Comparison of ENCODE assay signal across 8 mouse cellular contexts in genomic region chr17:23873884-23874856, GRCm38 (mm10). TPM values are rescaled to one million over a fixed set of nuclear protein-coding genes. Genes with fewer than 3 reads are reported as not detected.
DNase-seq lines count a peak whose midpoint lies in the region; ATAC-seq and TF ChIP-seq lines count a peak whose summit lies in the region.
"Had no signal": no experiment of that assay in that cellular context is flagged by ENCODE, and none has a peak within 500 bp of the region (broad histone marks: within the 10 kb centered on the region; RNA-seq: fewer than 3 reads in every experiment).

No protein-coding gene starts in this region.

- WGBS in midbrain, embryonic 11.5 days, result 48% methylated on average over 8 of the region's 8 CpGs
- WGBS in midbrain, embryonic 15.5 days, result 44% methylated on average over 8 of the region's 8 CpGs
- 47% methylated on average over 8 of the region's 8 CpGs for WGBS in limb, embryonic 14.5 days

- no peak overlapping the region for H3K4me2 ChIP-seq in midbrain, embryonic 11.5 days
- no peak overlapping the region for H3K4me2 ChIP-seq in midbrain, embryonic 15.5 days
- no peak overlapping the region for H3K4me2 ChIP-seq in limb, embryonic 14.5 days (replicated peaks; ENCODE audit: low read depth, low read length, severe bottlenecking)

- no peaks in the 10 kb centered on the region for H3K36me3 ChIP-seq in midbrain, embryonic 11.5 days (ENCODE audit: control insufficient read depth, insufficient read depth, low read length)
- no peaks in the 10 kb centered on the region for H3K36me3 ChIP-seq in midbrain, embryonic 15.5 days (replicated peaks)
- H3K36me3 ChIP-seq in limb, embryonic 14.5 days (ENCODE audit: control insufficient read depth, insufficient read depth, low read length), result no peaks in the 10 kb centered on the region

- no peak overlapping the region for H3K9ac ChIP-seq in midbrain, embryonic 11.5 days (ENCODE audit: low read length)
- H3K9ac ChIP-seq in midbrain, embryonic 15.5 days, result no peak overlapping the region
- no peak overlapping the region for H3K9ac ChIP-seq in limb, embryonic 14.5 days (ENCODE audit: low read depth, low read length, severe bottlenecking)

- H3K4me3 ChIP-seq in midbrain, embryonic 11.5 days (ENCODE audit: low read depth, low read length), result no peak overlapping the region
- H3K4me3 ChIP-seq in midbrain, embryonic 15.5 days, result no peak overlapping the region
- H3K4me3 ChIP-seq in limb, embryonic 14.5 days (replicated peaks; ENCODE audit: low read length), result no peak overlapping the region

- H3K4me1 ChIP-seq in midbrain, embryonic 11.5 days (ENCODE audit: control insufficient read depth, insufficient read depth, low read length), result no peaks in the 10 kb centered on the region
- no peaks in the 10 kb centered on the region for H3K4me1 ChIP-seq in midbrain, embryonic 15.5 days
- no peaks in the 10 kb centered on the region for H3K4me1 ChIP-seq in limb, embryonic 14.5 days (ENCODE audit: control insufficient read depth, insufficient read depth, low read length)

- no peak for TF ChIP-seq POLR2A in limb, embryonic 14.5 days (IDR thresholded peaks at IDR 0.05; ENCODE audit: borderline replicate concordance, extremely low read depth, insufficient read depth, insufficient read length)

- peak; percentile 50 for ATAC-seq in midbrain, embryonic 11.5 days (ENCODE audit: low FRiP score)
- ATAC-seq in midbrain, embryonic 15.5 days (replicated peaks), result no peak
- peak; percentile 47 for ATAC-seq in limb, embryonic 14.5 days (ENCODE audit: low FRiP score, low read depth)

- no peak overlapping the region for H3K27ac ChIP-seq in midbrain, embryonic 11.5 days (ENCODE audit: low read depth, low read length)
- no peak overlapping the region for H3K27ac ChIP-seq in midbrain, embryonic 15.5 days
- no peak overlapping the region for H3K27ac ChIP-seq in limb, embryonic 14.5 days (replicated peaks; ENCODE audit: low read depth, low read length)

- H3K27me3 ChIP-seq in midbrain, embryonic 11.5 days (ENCODE audit: control insufficient read depth, insufficient read depth, low read length), result no peaks in the 10 kb centered on the region
- H3K27me3 ChIP-seq in midbrain, embryonic 15.5 days (replicated peaks), result no peaks in the 10 kb centered on the region
- no peaks in the 10 kb centered on the region for H3K27me3 ChIP-seq in limb, embryonic 14.5 days (ENCODE audit: control insufficient read depth, insufficient read depth, low read length)

- no peaks in the 10 kb centered on the region for H3K9me3 ChIP-seq in midbrain, embryonic 11.5 days (ENCODE audit: control insufficient read depth, low read length)
- no peaks in the 10 kb centered on the region for H3K9me3 ChIP-seq in midbrain, embryonic 15.5 days
- no peaks in the 10 kb centered on the region for H3K9me3 ChIP-seq in limb, embryonic 14.5 days (ENCODE audit: control insufficient read depth, low read length)

- peak; percentile 91 for DNase-seq in midbrain, embryonic 11.5 days (ENCODE audit: low spot score, missing footprints)
- peak; percentile 56 for DNase-seq in R1 (ENCODE audit: low read depth, low spot score)
- DNase-seq in cerebellum, postnatal 25 days, result peak; percentile 56 to 75
- peak; percentile 46 for DNase-seq in induced T-regulatory cell, adult 2 months (ENCODE audit: low read depth)
- DNase-seq in limb, embryonic 14.5 days (ENCODE audit: low spot score), result peak; percentile 63
- peak; percentile 38 for DNase-seq in right cerebral cortex, postnatal 4 days

RNA-seq across cellular contexts. Expression of gene Prss21, which starts 6.3 kb away (rescaled TPM):
- polyA plus RNA-seq in midbrain, embryonic 11.5 days (2014; fragmentation: Nextera tagmentation; extraction: Ambion mirVana), result not detected in 2 replicates
- not detected in 2 replicates for polyA plus RNA-seq in midbrain, embryonic 15.5 days (2015; fragmentation: Nextera tagmentation; extraction: Ambion mirVana)
- polyA plus RNA-seq in limb, embryonic 14.5 days (2012; rRNA removed), result not detected in 2 replicates
- polyA plus RNA-seq in limb, embryonic 14.5 days (2014; fragmentation: Nextera tagmentation; extraction: Ambion mirVana), result not detected in 2 replicates
- polyA plus RNA-seq: liver, embryonic 16.5 days had no signal

RNA-seq across cellular contexts. Expression of gene Dcpp1, which starts 6.5 kb away (rescaled TPM):
- not detected in 2 replicates for polyA plus RNA-seq in midbrain, embryonic 11.5 days (2014; fragmentation: Nextera tagmentation; extraction: Ambion mirVana)
- not detected in 2 replicates for polyA plus RNA-seq in midbrain, embryonic 15.5 days (2015; fragmentation: Nextera tagmentation; extraction: Ambion mirVana)
- polyA plus RNA-seq in limb, embryonic 14.5 days (2012; rRNA removed), result not detected in 2 replicates
- not detected in 2 replicates for polyA plus RNA-seq in limb, embryonic 14.5 days (2014; fragmentation: Nextera tagmentation; extraction: Ambion mirVana)
- polyA plus RNA-seq: liver, embryonic 16.5 days had no signal

RNA-seq across cellular contexts. Expression of gene Dcpp2, which starts 6.5 kb away (rescaled TPM):
- not detected in 2 replicates for polyA plus RNA-seq in midbrain, embryonic 11.5 days (2014; fragmentation: Nextera tagmentation; extraction: Ambion mirVana)
- polyA plus RNA-seq in midbrain, embryonic 15.5 days (2015; fragmentation: Nextera tagmentation; extraction: Ambion mirVana), result not detected in 2 replicates
- polyA plus RNA-seq in limb, embryonic 14.5 days (2012; rRNA removed), result not detected in 2 replicates
- polyA plus RNA-seq in limb, embryonic 14.5 days (2014; fragmentation: Nextera tagmentation; extraction: Ambion mirVana), result not detected in 2 replicates
- polyA plus RNA-seq: liver, embryonic 16.5 days had no signal

RNA-seq across cellular contexts. Expression of gene Prss41, which starts 30.2 kb away (rescaled TPM):
- 0.41 and 0.81 TPM in 2 replicates for polyA plus RNA-seq in midbrain, embryonic 11.5 days (2014; fragmentation: Nextera tagmentation; extraction: Ambion mirVana)
- polyA plus RNA-seq in midbrain, embryonic 15.5 days (2015; fragmentation: Nextera tagmentation; extraction: Ambion mirVana), result 1.4 and 1.6 TPM in 2 replicates
- 1.6 and 2.1 TPM in 2 replicates for polyA plus RNA-seq in limb, embryonic 14.5 days (2012; rRNA removed)
- polyA plus RNA-seq in limb, embryonic 14.5 days (2014; fragmentation: Nextera tagmentation; extraction: Ambion mirVana), result 0.28 and 0.78 TPM in 2 replicates
- polyA plus RNA-seq: liver, embryonic 16.5 days had no signal

RNA-seq across cellular contexts. Expression of gene Prss32, which starts 30.5 kb away (rescaled TPM):
- polyA plus RNA-seq in midbrain, embryonic 11.5 days (2014; fragmentation: Nextera tagmentation; extraction: Ambion mirVana), result not detected in 2 replicates
- not detected in 2 replicates for polyA plus RNA-seq in midbrain, embryonic 15.5 days (2015; fragmentation: Nextera tagmentation; extraction: Ambion mirVana)
- polyA plus RNA-seq in limb, embryonic 14.5 days (2012; rRNA removed), result 0.06 TPM in 1 of 2 replicates, not detected in the other
- polyA plus RNA-seq in limb, embryonic 14.5 days (2014; fragmentation: Nextera tagmentation; extraction: Ambion mirVana), result not detected in 2 replicates
- polyA plus RNA-seq: liver, embryonic 16.5 days had no signal

Comparison
In these comparisons a context has a peak if more than half of its experiments do, and no peak if none do; other contexts are left out.
1. DNase-seq: peak in every context shown above with its lines; median percentile 91 in midbrain, embryonic 11.5 days; 66 in cerebellum, postnatal 25 days; 63 in limb, embryonic 14.5 days; 56 in R1; 46 in induced T-regulatory cell, adult 2 months; 38 in right cerebral cortex, postnatal 4 days.